Mouse (Mus musculus) C2C12 (cell line): ENCODE data around the gene Hipk2.

Experiments used
- CTCF ChIP-seq: IDR thresholded peaks from one replicate; pipeline ENCODE4 v1.5.1; 2011; ENCODE audit not compliant: control insufficient read depth, insufficient read depth, insufficient read length
- FOSL1 ChIP-seq: IDR thresholded peaks from one replicate; pipeline ENCODE4 v1.8.0; 2011; ENCODE audit warnings: mild to moderate bottlenecking, low read length; ENCODE audit not compliant: poor library complexity, insufficient read depth, severe bottlenecking
- MYOD1 ChIP-seq: IDR thresholded peaks from one replicate; pipeline ENCODE4 v1.6.1; 2011; ENCODE audit warnings: low read depth; ENCODE audit not compliant: control insufficient read depth, insufficient read length
- MYOG ChIP-seq: IDR thresholded peaks from one replicate; pipeline ENCODE4 v1.6.1; 2011; ENCODE audit not compliant: control insufficient read depth, insufficient read length; ENCODE audit errors: extremely low read depth

GRCm38 (mm10) chr6:38847447-38847846, 28.5 kb downstream of the Hipk2 start:
- TF ChIP-seq MYOD1 (no peak), CTCF (no peak), FOSL1 (no peak), MYOG (no peak)
